Mouse (Mus musculus) urinary bladder, postnatal 25 days (tissue): ENCODE data around the gene Scarb1.

ENCODE experiments used
- DNase-seq: peaks from one replicate; pipeline ENCODE4 v3.0.0; 2022; ENCODE audit warnings: low spot score

Scarb1 gene

GRCm38 (mm10) chr5:125240124-125240781, 100.6 kb downstream of the Scarb1 start:
- no peak for DNase-seq

- no peak for DNase-seq
Observed at GRCm38 (mm10) chr5:125235874-125236273, 105.0 kb downstream of the Scarb1 start.

GRCm38 (mm10) chr5:125235398-125235797, 105.5 kb downstream of the Scarb1 start:
- DNase-seq: no peak

- DNase-seq: no peak
Observed at GRCm38 (mm10) chr5:125234399-125234798, 106.5 kb downstream of the Scarb1 start.

GRCm38 (mm10) chr5:125233478-125233877, 107.4 kb downstream of the Scarb1 start:
- no peak for DNase-seq

- DNase-seq: no peak
Observed at GRCm38 (mm10) chr5:125232443-125232979, 108.4 kb downstream of the Scarb1 start.

- no peak for DNase-seq
Observed at GRCm38 (mm10) chr5:125230463-125230862, 110.4 kb downstream of the Scarb1 start.

- no peak for DNase-seq
Observed at GRCm38 (mm10) chr5:125229097-125229496, 111.8 kb downstream of the Scarb1 start.

GRCm38 (mm10) chr5:125227699-125228098, 113.2 kb downstream of the Scarb1 start:
- DNase-seq: no peak
